Mouse (Mus musculus): ENCODE results near the gene Creg2.

GRCm38 (mm10) chr1:39645905-39646759, 5.1 kb downstream of the Creg2 start:
- TF ChIP-seq POLR2A (IDR thresholded peaks at IDR 0.05; ENCODE audit: low read depth, low read length) (no peak), CTCF (IDR thresholded peaks at IDR 0.05; ENCODE audit: extremely low read depth, insufficient read length, insufficient replicate concordance, low read depth, low read length) (no peak)

All from small intestine, adult 2 months (tissue).